Mouse (Mus musculus) embryonic facial prominence, embryonic 12.5 days (tissue): Measurements from ENCODE around the gene Ablim2. TPM values are rescaled to one million over a fixed set of nuclear protein-coding genes. Genes with fewer than 3 reads are reported as not detected.

Experiments used
- ATAC-seq: fragments of 200-750 bp; cut with Nextera tagmentation; 2 replicates; pipeline ENCODE4 v1.8.0; 2017; ENCODE audit not compliant: insufficient number of reproducible peaks, insufficient read depth, low FRiP score, low TSS enrichment
- H3K27ac ChIP-seq: fragments of 300-500 bp; sonication (generic); 2 replicates; pipeline ENCODE4 v1.5.1; 2016; ENCODE audit warnings: mild to moderate bottlenecking
- H3K27me3 ChIP-seq: fragments of 300-500 bp; sonication (generic); 2 replicates; pipeline ENCODE4 v1.6.1; 2016; ENCODE audit warnings: mild to moderate bottlenecking, moderate library complexity
- H3K36me3 ChIP-seq: fragments of 300-500 bp; sonication (generic); 2 replicates; pipeline ENCODE4 v1.6.1; 2016; ENCODE audit warnings: mild to moderate bottlenecking
- H3K4me1 ChIP-seq: fragments of 300-500 bp; sonication (generic); 2 replicates; pipeline ENCODE4 v1.6.1; 2016
- H3K4me2 ChIP-seq: fragments of 300-500 bp; sonication (generic); replicated peaks from 2 replicates; pipeline ENCODE4 v1.6.1; 2016; ENCODE audit warnings: mild to moderate bottlenecking, moderate library complexity
- H3K4me3 ChIP-seq: fragments of 300-500 bp; sonication (generic); 2 replicates; pipeline ENCODE4 v1.5.1; 2016; ENCODE audit warnings: mild to moderate bottlenecking
- H3K9ac ChIP-seq: fragments of 300-500 bp; sonication (generic); 2 replicates; pipeline ENCODE4 v1.6.1; 2016; ENCODE audit warnings: mild to moderate bottlenecking, moderate library complexity
- H3K9me3 ChIP-seq: fragments of 300-500 bp; sonication (generic); 2 replicates; pipeline ENCODE4 v1.6.1; 2016; ENCODE audit warnings: mild to moderate bottlenecking, moderate library complexity
- WGBS: fragments of 180-500 bp; shearing (Covaris S2); methylation state at CpG from one replicate; pipeline ENCODE4 v1.1.7; 2016; 5-methylcytosine and 5-hydroxymethylcytosine counted together
- polyA plus RNA-seq: library from polyadenylated mRNA; unstranded; fragments of >200 nt; fragmentation: Nextera tagmentation; extraction: Ambion mirVana; gene quantifications from 2 replicates; pipeline ENCODE4 v1.2.1, GENCODE M21; 2016

The Ablim2 gene
- polyA plus RNA-seq, 1 experiment from 2014 or later, result 0.37 TPM

DNA sequence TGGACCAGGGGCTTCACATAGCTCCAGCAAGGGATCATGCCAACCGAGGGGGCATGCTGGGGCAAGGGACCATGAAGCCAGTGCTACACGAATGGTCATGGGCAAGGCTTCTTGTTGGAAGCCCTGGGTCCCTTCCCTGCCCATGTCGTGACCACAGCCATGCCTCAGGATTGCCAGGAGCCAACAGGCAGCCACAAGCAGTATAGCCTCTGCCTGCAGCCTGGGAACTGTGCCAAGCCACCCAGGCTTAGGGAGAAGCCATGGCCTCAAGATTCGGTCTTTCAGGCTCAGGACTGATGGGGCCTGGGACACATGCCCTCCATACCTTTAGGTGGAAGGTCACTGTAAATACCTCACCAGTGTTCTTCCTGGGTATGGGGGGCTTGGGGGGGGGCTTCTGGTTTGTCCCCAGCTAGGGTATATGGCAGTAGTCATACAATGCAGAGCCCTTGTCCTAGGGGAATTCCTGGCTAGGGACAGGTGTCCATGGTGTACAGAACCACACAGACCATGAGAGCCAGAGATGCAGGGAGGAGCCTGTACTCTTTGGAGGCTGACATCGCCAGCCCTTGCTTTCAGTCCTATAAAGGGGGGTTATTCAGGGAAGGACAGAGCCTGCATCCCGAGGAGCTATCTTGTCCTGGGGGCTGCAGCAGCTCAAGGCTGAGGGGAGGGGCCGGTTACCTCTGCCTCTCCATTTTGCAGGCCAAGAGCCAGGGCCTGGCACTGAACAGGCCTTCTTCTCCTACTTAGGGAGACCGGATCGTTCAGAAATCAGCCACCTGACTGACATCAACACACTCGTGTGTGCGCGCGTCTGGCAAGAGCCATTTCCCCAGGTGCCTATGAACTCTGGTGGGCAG lies 15.8 kb downstream of the Ablim2 start:
- H3K27me3 ChIP-seq, result no peaks in the 10 kb centered on the region
- H3K4me3 ChIP-seq, result no peak overlapping the region
- no peaks in the 10 kb centered on the region for H3K36me3 ChIP-seq
- H3K4me1 ChIP-seq, result peaks cover 10% of the 10 kb centered on the region; the same call in 1 of the 2 replicates
- 0 out of 2 replicates have a peak, but pooled peaks have one; percentile 19 for ATAC-seq
- no peaks in the 10 kb centered on the region for H3K9me3 ChIP-seq
- no peak overlapping the region for H3K4me2 ChIP-seq
- no peak overlapping the region for H3K27ac ChIP-seq
- 65% methylated on average over 13 of the region's 13 CpGs for WGBS
- H3K9ac ChIP-seq, result 0 out of 2 replicates have a peak overlapping the region, but pooled peaks have one; percentile 20

DNA sequence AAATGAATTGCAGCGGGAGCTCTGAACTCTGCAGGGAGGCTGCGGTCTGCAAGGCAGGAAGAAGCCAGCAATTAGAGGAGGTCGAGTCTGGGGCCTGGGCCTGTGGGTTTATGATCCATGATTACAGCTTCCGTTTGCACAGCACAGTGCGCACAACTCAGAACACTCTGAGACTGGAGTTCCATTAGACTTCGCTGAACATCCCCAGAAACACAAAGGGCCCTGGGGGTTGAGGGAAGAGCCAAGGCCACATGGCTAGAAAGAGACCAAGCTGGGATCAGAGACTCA lies 16.4 kb downstream of the Ablim2 start:
- Histone ChIP-seq H3K9me3 (no peaks in the 10 kb centered on the region), H3K4me2 (no peak overlapping the region), H3K4me3 (no peak overlapping the region), H3K36me3 (no peaks in the 10 kb centered on the region), H3K27me3 (no peaks in the 10 kb centered on the region), H3K9ac (no peak overlapping the region), H3K4me1 (peaks cover 10% of the 10 kb centered on the region; the same call in 1 of the 2 replicates), H3K27ac (no peak overlapping the region)
- no peak for ATAC-seq
- 47% methylated on average over 6 of the region's 6 CpGs for WGBS

DNA sequence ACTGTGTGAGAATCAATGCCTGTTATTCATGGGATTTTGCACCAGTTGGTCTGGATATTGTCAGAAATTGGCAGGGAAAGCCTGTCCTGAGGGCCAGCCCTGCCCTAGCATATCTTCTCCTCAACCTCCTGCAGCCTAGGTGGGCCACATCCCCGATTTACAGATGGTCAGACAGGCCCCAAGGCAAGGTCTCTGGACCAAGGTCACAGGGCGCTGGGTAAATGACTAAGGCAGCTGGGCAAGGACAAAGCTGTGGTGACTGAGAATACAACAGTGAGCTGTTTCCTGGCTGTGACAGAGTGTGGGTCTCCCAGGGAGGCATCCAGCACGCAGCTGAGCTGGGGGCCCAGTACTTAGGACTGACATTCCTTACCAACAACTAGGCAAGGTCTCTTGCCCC lies 23.4 kb downstream of the Ablim2 start:
- Histone ChIP-seq H3K27me3 (no peaks in the 10 kb centered on the region), H3K4me1 (no peaks in the 10 kb centered on the region), H3K4me3 (no peak overlapping the region), H3K27ac (no peak overlapping the region), H3K36me3 (no peaks in the 10 kb centered on the region), H3K9ac (no peak overlapping the region), H3K4me2 (no peak overlapping the region), H3K9me3 (no peaks in the 10 kb centered on the region)
- no peak for ATAC-seq
- 67% methylated on average over 3 of the region's 3 CpGs for WGBS

DNA sequence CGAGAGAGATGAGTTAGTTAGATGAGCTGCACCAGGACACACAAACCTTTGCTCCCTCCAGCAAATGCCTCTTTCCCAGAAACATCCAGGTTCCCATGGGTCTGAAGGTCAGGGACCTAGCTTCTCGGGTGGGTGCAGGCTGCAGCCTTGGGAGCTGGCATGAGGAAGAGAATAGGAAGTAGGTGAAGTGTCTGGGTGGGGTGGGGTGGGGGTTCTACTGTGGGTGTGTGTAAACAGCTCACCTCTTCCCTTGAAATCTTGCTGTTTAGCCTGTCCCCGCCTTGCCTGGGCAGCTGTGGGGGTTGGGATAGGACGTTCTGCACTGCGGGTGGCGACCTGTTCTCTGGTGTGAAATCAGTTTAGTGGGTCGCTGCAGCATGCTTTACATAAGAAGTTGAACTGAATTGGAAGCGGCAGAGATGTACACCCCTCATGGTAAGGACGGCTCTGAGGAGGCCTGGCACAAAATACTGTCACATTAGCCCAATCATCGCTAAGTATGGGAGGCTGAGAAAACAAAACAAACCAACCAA lies 25.0 kb downstream of the Ablim2 start:
- WGBS, result 56% methylated on average over 10 of the region's 10 CpGs

DNA sequence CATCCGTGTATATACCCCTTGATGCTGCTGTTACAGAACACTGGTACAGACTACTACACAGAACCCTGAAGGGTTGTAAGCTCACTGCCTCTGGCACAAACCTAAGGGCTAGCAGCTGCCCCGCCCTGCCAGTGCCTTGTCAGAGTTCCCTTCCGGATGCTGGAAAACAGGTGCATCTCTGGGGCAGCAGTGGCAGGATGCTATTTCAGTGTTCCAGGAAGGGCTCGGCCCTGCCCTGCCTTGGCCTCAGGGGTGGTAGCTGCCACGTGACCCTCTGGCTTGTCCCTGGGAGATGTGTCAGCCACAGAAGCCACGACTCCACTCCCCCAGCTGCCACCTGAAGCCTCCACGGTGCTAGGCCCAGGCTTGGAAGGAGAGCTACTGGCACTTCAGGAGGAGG lies 28.2 kb downstream of the Ablim2 start:
- H3K9me3 ChIP-seq, result no peaks in the 10 kb centered on the region
- WGBS, result 66% methylated on average over 7 of the region's 7 CpGs
- no peak overlapping the region for H3K4me3 ChIP-seq
- H3K27me3 ChIP-seq, result no peaks in the 10 kb centered on the region
- ATAC-seq, result no peak
- no peak overlapping the region for H3K27ac ChIP-seq
- no peak overlapping the region for H3K9ac ChIP-seq
- no peak overlapping the region for H3K4me2 ChIP-seq
- H3K4me1 ChIP-seq, result no peaks in the 10 kb centered on the region
- no peaks in the 10 kb centered on the region for H3K36me3 ChIP-seq

More for the DNA sequence above, 25.0 kb downstream of the Ablim2 start:
- no peaks in the 10 kb centered on the region for H3K36me3 ChIP-seq
- H3K4me1 ChIP-seq, result no peaks in the 10 kb centered on the region
- ATAC-seq, result no peak
- H3K27me3 ChIP-seq, result no peaks in the 10 kb centered on the region
- H3K4me2 ChIP-seq, result no peak overlapping the region
- no peaks in the 10 kb centered on the region for H3K9me3 ChIP-seq
- no peak overlapping the region for H3K4me3 ChIP-seq
- no peak overlapping the region for H3K27ac ChIP-seq
- H3K9ac ChIP-seq, result no peak overlapping the region; the same call in 1 of the 2 replicates

DNA sequence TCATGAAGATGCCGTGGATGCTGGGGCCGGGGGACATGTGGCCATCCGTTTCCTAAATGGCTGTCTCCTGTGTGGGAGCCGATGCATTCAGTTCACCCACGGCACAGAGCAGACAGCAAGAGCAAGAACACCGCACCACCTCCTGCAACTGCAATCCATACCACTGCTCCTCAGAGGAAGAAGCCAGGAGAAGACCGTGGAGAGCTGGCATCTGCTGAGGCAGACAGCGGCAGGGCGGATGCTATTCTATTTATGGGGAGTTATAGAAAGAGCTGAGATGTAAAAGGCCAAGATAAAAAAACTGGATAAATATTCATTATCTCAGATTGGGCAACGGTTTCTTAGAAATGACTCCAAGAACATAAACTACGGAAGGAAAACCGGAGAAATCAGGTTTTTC lies 30.2 kb downstream of the Ablim2 start:
- H3K4me2 ChIP-seq, result no peak overlapping the region
- no peak overlapping the region for H3K9ac ChIP-seq
- H3K4me1 ChIP-seq, result no peaks in the 10 kb centered on the region
- no peaks in the 10 kb centered on the region for H3K27me3 ChIP-seq
- no peaks in the 10 kb centered on the region for H3K36me3 ChIP-seq
- H3K9me3 ChIP-seq, result no peaks in the 10 kb centered on the region
- WGBS, result 86% methylated on average over 12 of the region's 12 CpGs
- ATAC-seq, result no peak
- no peak overlapping the region for H3K4me3 ChIP-seq
- no peak overlapping the region for H3K27ac ChIP-seq

DNA sequence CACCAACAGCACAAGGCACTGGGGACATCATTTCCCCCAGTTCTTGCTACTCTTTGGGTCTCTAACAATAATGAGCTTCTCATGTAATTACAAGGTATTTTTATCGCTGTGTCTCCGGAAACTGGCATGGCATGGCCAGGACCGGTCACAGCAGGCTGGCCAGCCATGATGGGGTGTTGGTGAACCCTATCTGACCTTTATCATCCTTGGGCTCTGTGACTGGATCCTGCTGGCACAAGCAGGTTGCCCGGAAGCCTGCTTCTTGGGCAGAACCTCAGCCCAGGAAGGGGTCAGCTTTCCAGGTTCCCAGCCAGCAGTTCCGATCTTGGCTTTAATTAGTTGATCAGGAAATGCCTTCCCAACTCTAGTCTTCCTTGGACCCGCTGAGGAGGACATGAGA lies 31.0 kb downstream of the Ablim2 start:
- ATAC-seq, result no peak
- Histone ChIP-seq H3K27ac (no peak overlapping the region), H3K27me3 (no peaks in the 10 kb centered on the region), H3K36me3 (no peaks in the 10 kb centered on the region), H3K4me1 (no peaks in the 10 kb centered on the region), H3K4me3 (no peak overlapping the region), H3K4me2 (no peak overlapping the region), H3K9ac (no peak overlapping the region), H3K9me3 (no peaks in the 10 kb centered on the region)
- WGBS, result 74% methylated on average over 6 of the region's 6 CpGs

DNA sequence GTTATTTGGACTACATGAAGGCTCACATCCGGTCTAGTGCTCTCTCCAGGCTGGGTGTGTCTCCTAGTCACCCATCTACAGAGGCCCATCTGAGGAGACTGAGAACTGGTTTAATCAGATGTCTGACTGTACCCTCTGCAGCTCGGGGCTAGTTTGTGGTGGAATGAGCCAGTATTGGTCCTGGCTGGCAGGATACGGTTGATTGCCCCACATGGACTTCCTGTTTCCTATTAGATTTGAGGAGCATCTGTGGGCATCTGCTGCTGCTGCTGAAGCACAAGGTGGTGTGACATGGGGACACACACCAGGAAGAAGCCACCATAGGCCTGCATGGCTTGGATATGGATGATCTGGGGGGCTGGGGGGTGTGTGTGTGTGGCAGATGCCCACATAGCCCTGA lies 32.0 kb downstream of the Ablim2 start:
- Histone ChIP-seq H3K4me1 (no peaks in the 10 kb centered on the region), H3K36me3 (no peaks in the 10 kb centered on the region), H3K4me2 (no peak overlapping the region), H3K9me3 (no peaks in the 10 kb centered on the region), H3K27ac (no peak overlapping the region), H3K4me3 (no peak overlapping the region), H3K27me3 (no peaks in the 10 kb centered on the region), H3K9ac (no peak overlapping the region)
- ATAC-seq, result no peak
- 79% methylated on average over 3 of the region's 3 CpGs for WGBS

DNA sequence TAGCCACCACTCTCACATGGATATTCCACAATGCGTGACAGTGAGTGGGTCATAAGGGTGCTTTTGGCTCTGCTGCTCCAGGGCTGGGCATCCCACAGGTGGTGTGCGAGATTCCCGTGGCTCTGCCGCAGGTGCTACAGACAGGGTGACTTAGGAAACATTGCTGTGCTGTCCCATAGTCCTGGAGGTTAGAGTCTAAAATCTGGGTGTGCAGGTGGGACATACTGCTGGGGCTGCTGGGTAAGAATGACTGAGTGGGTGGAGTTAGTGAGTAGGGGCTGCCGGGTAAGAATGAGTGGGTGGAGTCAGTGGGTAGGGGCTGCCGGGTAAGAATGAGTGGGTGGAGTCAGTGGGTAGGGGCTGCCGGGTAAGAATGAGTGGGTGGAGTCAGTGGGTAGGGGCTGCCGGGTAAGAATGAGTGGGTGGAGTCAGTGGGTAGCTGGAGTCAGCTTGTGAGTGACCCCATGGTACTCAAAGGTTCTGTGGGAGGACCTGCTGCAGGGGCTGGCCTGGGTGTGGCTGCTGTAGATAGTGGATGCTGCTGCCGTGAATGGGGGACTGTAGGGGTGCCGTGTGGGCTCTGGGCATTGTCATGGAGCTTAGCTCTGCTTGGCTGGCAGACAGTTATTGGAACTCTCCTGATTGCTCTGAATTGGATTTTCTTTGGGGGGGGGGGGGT lies 32.8 kb downstream of the Ablim2 start:
- no peak overlapping the region for H3K9ac ChIP-seq
- ATAC-seq, result no peak
- no peaks in the 10 kb centered on the region for H3K27me3 ChIP-seq
- 52% methylated on average over 10 of the region's 10 CpGs for WGBS
- no peak overlapping the region for H3K27ac ChIP-seq
- no peak overlapping the region for H3K4me2 ChIP-seq
- no peaks in the 10 kb centered on the region for H3K9me3 ChIP-seq
- H3K4me3 ChIP-seq, result no peak overlapping the region
- no peaks in the 10 kb centered on the region for H3K36me3 ChIP-seq
- H3K4me1 ChIP-seq, result no peaks in the 10 kb centered on the region

DNA sequence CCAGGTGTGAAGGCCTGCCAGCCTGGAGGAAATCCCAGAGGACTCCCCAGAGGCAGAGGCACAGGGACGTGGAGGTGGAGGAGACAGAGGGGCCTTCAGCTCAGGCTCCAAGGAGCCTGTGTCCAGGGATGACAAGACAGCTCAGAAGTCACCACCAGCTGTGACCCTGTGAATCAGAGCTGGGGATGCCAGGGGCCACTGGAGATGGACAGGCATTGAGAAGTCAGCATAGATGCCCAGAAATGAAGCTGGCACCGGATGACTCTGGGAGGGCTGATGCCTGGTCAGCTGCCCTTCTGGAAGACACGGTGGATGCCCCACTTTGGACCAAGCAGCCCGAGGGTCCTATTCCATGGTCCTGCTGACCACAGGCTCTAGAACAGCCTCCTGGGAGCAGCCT lies 36.3 kb downstream of the Ablim2 start:
- no peaks in the 10 kb centered on the region for H3K27me3 ChIP-seq
- no peaks in the 10 kb centered on the region for H3K4me1 ChIP-seq
- H3K36me3 ChIP-seq, result no peaks in the 10 kb centered on the region
- H3K9ac ChIP-seq, result no peak overlapping the region
- no peaks in the 10 kb centered on the region for H3K9me3 ChIP-seq
- 89% methylated on average over 4 of the region's 4 CpGs for WGBS
- no peak overlapping the region for H3K4me3 ChIP-seq
- ATAC-seq, result no peak
- H3K4me2 ChIP-seq, result no peak overlapping the region
- no peak overlapping the region for H3K27ac ChIP-seq

DNA sequence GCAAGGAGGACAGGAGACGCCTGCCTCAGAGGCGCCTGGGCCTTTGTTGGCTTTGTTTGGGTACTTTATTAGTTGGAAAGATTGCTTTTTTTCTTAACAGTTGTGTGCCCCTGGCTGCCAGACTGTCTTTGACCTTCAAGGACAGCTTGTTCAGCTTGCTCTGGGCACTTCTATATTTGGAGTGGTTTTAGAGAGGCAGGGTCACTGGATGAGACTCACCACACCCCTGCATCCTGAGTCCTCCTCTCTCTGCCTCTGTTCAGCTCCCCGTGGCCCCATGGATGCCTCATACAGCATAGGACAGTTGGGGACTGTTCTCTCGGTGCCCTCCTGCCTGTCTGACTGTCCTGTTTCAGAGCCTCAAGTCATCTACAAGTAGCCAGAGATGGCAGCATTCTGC lies 37.3 kb downstream of the Ablim2 start:
- WGBS, result 67% methylated on average over 4 of the region's 4 CpGs
- Histone ChIP-seq H3K4me2 (no peak overlapping the region), H3K4me3 (no peak overlapping the region), H3K27me3 (no peaks in the 10 kb centered on the region), H3K9me3 (no peaks in the 10 kb centered on the region), H3K9ac (no peak overlapping the region), H3K36me3 (no peaks in the 10 kb centered on the region), H3K4me1 (no peaks in the 10 kb centered on the region), H3K27ac (no peak overlapping the region)
- ATAC-seq, result no peak

DNA sequence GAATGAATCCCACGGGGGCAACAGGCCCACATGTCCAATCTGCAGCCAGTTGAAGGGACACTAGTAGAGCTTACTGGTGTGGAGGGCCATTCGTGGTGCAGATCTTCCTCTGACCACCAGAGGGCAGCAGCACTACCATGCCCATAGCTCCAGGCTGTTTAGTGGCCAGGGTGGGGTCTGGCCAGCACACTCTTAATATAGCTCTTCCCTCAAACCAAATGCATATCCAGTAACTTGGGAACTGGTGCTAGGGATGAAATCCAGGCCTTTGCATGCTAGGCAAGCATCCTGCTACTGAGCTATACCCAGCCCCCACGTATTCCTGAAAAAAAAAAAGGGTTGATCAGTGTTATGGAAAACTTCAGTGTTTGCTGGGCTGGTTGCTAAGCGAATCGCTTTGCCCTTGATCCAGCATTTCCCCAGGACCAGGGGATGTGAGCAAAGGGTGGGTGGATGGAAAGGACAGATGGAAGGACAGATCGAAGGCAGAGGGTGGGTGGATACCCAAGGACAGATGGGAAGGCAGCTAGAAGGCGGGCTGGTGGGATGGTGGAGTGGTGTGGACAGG lies 37.9 kb downstream of the Ablim2 start:
- H3K27ac ChIP-seq, result no peak overlapping the region
- H3K4me1 ChIP-seq, result no peaks in the 10 kb centered on the region
- H3K4me2 ChIP-seq, result no peak overlapping the region
- no peaks in the 10 kb centered on the region for H3K9me3 ChIP-seq
- ATAC-seq, result no peak
- no peak overlapping the region for H3K4me3 ChIP-seq
- no peaks in the 10 kb centered on the region for H3K36me3 ChIP-seq
- no peaks in the 10 kb centered on the region for H3K27me3 ChIP-seq
- H3K9ac ChIP-seq, result no peak overlapping the region
- 65% methylated on average over 7 of the region's 7 CpGs for WGBS
